Mouse (Mus musculus): ENCODE measurements around the gene Ndufs5. TPM values are rescaled to one million over a fixed set of nuclear protein-coding genes. Genes with fewer than 3 reads are reported as not detected.

The Ndufs5 gene
- polyA plus RNA-seq (2014; fragmentation: Illumina TruSeq; extraction: RNeasy Lipid Tissue Mini Kit (QIAGEN cat#74804)): 15.2 TPM

DNA sequence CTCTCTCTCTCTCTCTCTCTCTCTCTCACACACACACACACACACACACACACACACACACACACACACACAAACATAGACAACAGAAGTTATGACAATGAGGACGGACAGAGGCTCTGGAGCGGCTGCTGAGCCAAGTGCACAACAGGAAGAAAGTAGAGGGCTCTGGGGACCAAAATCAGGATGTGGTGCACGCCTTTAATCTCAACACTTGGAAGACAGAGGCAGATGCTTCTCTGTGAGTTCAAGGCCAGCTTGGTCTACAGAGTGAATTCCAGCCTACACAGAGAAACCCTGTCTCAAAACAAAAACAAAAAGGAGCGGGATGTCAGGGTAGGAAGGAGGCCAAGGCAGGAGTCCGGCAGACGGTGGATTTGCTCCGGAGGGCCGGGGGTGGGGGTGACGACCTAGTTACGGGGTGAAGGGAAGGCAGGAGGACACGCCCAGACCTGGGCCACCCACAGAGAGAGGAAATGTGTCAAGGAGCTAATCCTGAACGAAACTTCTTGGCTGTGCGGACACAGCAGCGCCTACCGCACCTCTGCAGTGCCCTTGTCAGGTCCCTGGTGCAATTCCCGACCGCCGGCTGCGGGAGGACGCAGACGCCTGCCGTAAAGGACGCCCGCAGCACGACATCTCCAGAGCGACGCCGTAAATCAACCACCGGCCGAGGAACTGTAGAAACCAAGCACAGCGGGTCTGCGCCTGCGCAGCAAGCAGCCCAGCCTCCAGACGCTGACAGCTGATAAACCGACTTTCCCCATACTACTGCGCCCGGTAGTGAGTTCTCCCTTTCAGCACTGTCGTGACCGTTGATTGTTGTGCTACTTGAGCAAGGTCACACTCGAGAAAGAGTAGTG, at the start of gene Ndufs5:
TSS of gene Ndufs5 (minus strand) at position 629 of the 860 bp plus-strand sequence.

GRCm38 (mm10) chr4:123750152-123750651, 32.2 kb upstream of the Ndufs5 start, which contains the start of gene Akirin1:
TSS of gene Akirin1 (minus strand) at chr4:123750345.

DNA sequence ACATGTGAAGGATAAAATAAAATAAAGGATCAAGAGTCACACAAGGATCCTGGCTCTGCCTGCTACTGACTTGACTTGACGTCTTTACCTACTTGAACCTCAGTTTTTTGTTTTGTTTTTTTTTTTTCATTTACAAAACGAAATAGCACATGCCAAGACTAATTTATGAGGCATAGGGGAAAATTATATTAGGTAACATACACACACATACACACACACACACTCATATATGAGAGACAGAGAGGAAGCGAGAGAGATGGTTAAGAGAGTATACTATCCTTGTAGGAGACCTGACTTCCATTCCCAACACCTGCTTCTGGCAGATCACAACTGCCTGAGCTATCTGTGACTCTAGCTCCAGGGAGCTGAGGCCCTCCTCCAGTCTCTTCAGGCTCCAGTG, 33.7 kb downstream of the Ndufs5 start, which contains the start of gene Macf1:
TSS of gene Macf1 (minus strand) at position 101 of the 400 bp plus-strand sequence.

Other genes starting within 250 kb of the Ndufs5 start
- 316 TPM for gene Macf1, start 33.8 kb downstream of the Ndufs5 start, polyA plus RNA-seq (2014; fragmentation: Illumina TruSeq; extraction: RNeasy Lipid Tissue Mini Kit (QIAGEN cat#74804))
- 114 TPM for gene Akirin1, start 32.1 kb upstream of the Ndufs5 start, polyA plus RNA-seq (2014; fragmentation: Illumina TruSeq; extraction: RNeasy Lipid Tissue Mini Kit (QIAGEN cat#74804))
- 2.9 TPM for gene Rhbdl2, start 69.7 kb upstream of the Ndufs5 start, polyA plus RNA-seq (2014; fragmentation: Illumina TruSeq; extraction: RNeasy Lipid Tissue Mini Kit (QIAGEN cat#74804))
- not detected for gene 4933427I04Rik, start 141.5 kb upstream of the Ndufs5 start, polyA plus RNA-seq (2014; fragmentation: Illumina TruSeq; extraction: RNeasy Lipid Tissue Mini Kit (QIAGEN cat#74804))
- 90.5 TPM for gene Mycbp, start 186.6 kb upstream of the Ndufs5 start, polyA plus RNA-seq (2014; fragmentation: Illumina TruSeq; extraction: RNeasy Lipid Tissue Mini Kit (QIAGEN cat#74804))
- gene Rragc, start 199.2 kb upstream of the Ndufs5 start, polyA plus RNA-seq (2014; fragmentation: Illumina TruSeq; extraction: RNeasy Lipid Tissue Mini Kit (QIAGEN cat#74804)): 353 TPM
- not detected for gene 4930535I16Rik, start 199.8 kb upstream of the Ndufs5 start, polyA plus RNA-seq (2014; fragmentation: Illumina TruSeq; extraction: RNeasy Lipid Tissue Mini Kit (QIAGEN cat#74804))